Mouse (Mus musculus): ENCODE results near the gene Tpd52l2.

Gene Tpd52l2

DNA sequence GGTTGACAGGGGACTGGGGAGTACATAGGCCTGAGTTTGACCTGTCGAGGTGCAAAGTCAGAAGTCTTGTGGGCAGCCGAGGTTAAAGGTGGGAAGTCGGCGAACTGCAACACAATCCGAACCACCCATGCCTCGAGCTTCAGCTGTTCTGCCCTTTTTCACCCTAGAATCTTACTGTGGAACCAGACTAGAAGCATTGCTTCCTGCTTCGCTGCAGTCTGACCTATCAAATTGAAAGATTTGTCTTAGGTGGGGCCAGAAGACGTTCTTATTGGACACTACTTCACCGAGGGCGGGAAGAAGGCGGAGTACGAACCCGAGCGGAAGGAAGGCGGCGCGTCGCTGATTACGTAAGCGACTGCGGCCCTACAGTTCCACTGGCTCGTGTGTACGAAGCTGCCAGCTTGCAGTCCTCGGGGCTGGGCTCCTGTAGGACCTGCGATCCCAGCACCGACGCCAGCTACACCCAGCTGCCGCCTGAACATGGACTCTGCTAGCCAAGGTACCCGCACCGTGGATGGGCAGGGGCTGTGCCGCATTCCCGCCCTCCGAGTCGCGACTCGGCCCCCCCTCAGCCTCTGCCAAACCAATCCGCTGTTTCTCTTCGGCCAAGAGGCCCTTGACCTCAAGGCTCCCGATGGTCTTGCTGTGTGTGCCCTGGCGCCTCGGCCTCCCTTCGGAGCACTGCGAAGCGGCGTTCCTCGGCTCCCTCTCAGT is at the start of gene Tpd52l2:
Gene Tpd52l2 (plus strand): TSS at position 312 of the 717 bp plus-strand sequence.
- peak; percentile 79 to 85 for DNase-seq (ENCODE audit: low spot score in 2 of 2)

DNA sequence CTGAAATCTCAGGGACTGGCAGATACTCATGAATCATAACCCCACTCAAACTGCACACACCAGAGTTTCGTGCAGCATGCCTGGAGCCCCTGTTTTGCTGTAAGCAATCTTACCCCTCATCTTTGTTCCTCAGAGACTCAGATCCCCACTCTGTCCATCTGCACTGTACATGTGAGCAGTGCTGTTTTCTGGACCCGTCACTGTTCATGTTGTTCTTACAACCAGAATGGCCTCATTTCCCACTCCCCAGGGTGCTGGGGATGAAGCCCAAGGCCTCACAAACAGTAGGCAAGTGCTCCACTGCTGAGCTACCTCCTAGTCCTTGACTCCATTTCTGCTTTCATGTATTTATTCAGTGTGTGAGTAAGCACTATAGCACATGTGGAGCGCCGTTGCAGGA is 44.8 kb upstream of the Tpd52l2 start:
- DNase-seq (ENCODE audit: low spot score in 2 of 2) = no peak

GRCm38 (mm10) chr2:181453274-181453673 is 43.7 kb upstream of the Tpd52l2 start:
- no peak for DNase-seq (ENCODE audit: low spot score in 2 of 2)

DNA sequence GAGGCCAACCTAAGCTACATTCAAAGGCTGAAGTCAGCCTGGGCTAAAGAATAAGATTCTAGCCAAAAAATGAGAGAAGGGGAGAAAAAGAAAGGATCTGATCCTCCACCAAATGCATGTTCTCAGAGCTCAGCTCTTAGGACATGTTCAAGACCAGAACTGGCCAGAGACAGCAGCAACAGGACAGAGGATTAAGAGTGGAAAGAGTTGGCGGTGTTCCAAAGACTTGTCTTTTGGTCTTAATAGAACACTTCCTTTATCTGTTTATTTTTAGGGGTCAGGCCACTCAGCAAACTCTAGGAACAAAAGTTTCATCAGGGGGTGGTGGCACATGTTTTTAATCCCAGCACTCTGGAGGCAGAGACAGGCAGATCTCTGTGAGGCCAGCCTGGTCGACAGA is 41.0 kb upstream of the Tpd52l2 start:
- DNase-seq (ENCODE audit: low spot score in 2 of 2) = no peak

DNA sequence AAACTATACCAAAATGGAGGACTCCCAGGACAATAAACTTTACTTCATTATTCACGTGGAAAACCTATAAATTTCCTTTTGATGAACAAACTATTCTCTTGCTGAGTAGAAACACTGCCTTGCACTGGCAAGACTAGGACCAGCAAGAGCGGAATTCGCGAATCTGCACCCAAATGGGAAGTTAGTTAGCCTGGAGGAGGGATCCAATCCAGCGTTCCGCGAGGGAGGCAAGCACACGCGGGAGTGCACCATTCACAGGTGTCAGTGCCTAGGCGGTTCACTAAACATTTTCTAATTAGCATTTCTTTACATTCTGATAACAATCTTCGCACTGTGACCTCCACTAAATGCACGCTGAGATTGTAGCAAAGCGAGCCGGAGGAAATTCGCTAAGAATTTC is 39.1 kb upstream of the Tpd52l2 start:
- DNase-seq (ENCODE audit: low spot score in 2 of 2) = no peak

GRCm38 (mm10) chr2:181458411-181459152 is 38.4 kb upstream of the Tpd52l2 start:
- DNase-seq (ENCODE audit: low spot score in 2 of 2) = peak in 1 of 2 experiments; percentile 25

GRCm38 (mm10) chr2:181459153-181459672 is 37.7 kb upstream of the Tpd52l2 start, which contains the start of gene Zbtb46:
Gene Zbtb46, minus strand, starts transcription at chr2:181459426.
- DNase-seq (ENCODE audit: low spot score in 2 of 2) = peak; percentile 79 to 83

DNA sequence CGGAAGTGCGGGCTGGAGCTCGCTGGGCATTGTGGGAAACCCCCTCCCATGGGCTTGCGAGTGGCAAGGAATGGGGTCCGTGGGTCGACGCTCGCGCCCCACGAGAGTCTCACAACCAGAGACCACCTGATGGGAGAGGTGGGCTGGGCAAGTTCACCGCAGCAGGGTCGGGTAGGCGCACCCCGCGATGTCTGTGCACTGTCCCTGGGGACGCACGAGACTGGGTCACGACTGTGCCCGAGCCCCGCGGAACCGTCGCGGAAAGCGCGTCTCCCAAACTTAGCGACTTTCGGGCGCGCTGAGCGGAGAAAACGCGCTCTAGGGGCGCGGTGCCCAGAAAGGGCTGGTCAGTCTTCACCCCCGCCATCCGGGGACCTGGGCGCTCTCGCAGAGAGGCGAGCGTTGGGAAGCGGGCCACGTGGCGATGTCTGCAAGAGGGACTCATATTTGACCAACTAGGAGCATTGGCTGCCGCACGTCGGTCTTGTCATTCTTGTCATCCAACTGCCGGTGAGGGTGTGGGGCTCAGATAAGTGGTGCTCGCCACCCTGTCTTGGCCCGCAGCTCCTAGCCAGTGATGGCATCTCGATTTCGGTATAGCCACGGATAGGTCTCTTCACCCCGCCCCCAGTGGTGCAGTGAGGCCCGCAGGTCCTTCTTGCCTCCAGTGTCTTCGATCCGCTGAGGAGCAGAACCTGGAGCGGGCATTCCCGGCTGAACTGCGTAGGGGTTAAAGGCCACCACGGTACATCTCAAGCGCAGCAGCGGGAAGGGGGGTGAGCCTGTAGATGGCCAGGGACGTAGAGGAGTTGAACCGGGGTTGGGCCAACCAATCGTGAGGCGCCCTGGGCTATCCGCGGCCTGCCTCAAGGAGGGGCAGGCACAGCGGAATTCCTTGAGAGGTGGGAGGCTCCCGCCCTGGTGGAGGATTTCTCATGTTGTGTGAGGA is 37.0 kb upstream of the Tpd52l2 start:
- peak; percentile 35 to 37 for DNase-seq (ENCODE audit: low spot score in 2 of 2)

DNA sequence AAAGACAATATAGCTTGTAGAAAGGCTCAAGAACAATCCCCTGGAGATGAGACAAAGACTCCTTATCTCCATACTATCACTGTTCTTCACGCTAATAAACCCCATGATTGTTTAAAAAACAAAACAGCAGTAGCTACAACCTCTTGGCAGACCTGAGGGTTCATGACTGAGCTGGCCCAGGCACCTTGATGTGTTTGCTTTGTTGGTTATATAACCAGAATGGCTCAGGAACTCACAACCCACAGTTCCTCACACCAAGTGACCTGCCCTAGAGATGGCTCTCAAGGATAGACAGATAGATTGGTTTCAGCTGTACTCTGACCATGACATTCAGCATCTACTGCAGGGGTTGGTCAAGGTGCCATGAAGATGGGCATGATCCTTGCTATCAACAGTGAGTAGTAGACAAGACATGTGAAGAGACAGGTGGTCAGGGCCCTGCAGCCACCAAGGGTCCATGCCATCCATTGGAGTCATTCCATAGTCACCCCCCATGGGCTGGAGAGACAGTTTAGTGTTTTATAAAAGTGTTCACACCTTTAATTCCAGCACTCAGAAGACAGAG is 35.3 kb upstream of the Tpd52l2 start:
- DNase-seq (ENCODE audit: low spot score in 2 of 2) = no peak

DNA sequence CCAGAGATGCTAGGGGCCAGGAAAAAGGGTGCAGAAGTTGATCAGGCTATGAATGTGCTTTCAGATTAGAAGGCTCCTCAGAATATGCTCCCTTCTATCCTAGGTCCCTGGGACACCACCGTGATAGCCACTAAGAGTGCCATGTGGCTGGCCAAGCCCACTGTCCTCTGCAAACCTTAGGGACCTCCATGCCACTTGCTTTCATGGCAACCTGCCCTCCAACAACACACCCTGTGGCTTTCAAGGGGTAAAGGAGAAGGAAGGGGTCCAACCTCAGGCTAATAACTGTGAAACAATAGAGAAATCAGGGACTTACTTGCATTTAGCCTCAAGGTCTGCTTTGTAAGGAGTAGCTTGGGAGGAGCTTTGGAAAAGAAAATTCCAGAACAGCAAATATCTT is 34.3 kb upstream of the Tpd52l2 start:
- no peak for DNase-seq (ENCODE audit: low spot score in 2 of 2)

DNA sequence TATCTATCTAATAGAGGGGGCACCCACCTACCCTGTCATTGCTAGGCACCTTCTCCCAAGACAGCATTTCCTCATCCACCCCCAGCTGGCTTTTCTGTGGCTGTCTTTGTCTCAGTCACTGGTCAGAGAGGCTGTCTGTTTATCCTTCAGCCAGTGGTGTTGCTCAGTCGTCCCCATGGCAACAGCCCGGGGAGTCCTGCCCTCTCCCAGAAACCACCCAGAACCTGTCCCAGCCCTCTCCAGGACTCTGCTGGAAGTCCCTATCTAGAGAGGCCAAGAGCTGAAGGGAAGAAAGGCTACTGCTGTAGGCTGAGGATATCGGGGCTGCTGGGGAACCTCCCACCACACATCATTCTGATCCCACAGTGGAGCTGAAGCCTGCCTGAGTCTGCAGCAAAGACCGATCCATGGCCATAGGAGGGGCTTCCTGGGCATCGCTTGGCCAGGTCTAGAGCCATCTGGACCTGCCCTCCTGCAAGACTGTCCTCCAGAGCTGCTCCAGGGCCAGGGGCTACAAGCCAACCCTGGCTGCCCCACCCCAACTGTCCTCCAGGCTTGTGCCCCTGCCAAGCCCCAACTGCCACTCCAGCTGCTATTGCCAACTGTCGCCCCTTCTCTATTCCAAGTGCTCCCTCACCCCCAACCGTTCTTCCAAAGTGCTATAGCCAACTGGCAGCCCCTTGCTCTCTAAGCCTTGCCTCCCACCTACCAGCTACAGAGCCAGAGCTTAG is 33.8 kb upstream of the Tpd52l2 start:
- DNase-seq (ENCODE audit: low spot score in 2 of 2) = no peak

GRCm38 (mm10) chr2:181465423-181465822 is 31.5 kb upstream of the Tpd52l2 start:
- no peak for DNase-seq (ENCODE audit: low spot score in 2 of 2)

DNA sequence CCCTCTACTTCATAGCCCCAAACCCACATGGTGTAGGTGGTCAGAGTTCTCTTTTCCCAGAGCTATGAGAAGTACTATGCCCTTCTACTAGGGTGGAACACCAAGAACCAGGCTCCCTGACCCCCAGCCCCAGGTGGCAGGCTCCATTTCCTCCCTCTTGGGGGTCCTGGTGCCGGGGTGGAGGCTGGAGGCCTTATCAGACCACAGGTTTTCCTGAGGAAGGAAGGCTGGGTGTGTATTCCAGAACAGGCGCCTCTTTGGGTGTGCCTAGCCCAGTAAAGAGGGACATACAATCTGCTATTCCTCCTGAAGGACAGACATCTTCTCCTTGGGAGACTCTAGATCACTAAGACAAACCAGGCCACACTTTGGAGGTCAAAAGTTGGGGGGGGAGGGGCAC is 26.7 kb upstream of the Tpd52l2 start:
- DNase-seq (ENCODE audit: low spot score in 2 of 2) = no peak

- DNase-seq (ENCODE audit: low spot score in 2 of 2) = no peak
Observed at GRCm38 (mm10) chr2:181471246-181471645, 25.7 kb upstream of the Tpd52l2 start.

GRCm38 (mm10) chr2:181472256-181472827 is 24.6 kb upstream of the Tpd52l2 start:
- no peak for DNase-seq (ENCODE audit: low spot score in 2 of 2)

GRCm38 (mm10) chr2:181483120-181483519 is 13.8 kb upstream of the Tpd52l2 start:
- DNase-seq (ENCODE audit: low spot score in 2 of 2) = no peak

DNA sequence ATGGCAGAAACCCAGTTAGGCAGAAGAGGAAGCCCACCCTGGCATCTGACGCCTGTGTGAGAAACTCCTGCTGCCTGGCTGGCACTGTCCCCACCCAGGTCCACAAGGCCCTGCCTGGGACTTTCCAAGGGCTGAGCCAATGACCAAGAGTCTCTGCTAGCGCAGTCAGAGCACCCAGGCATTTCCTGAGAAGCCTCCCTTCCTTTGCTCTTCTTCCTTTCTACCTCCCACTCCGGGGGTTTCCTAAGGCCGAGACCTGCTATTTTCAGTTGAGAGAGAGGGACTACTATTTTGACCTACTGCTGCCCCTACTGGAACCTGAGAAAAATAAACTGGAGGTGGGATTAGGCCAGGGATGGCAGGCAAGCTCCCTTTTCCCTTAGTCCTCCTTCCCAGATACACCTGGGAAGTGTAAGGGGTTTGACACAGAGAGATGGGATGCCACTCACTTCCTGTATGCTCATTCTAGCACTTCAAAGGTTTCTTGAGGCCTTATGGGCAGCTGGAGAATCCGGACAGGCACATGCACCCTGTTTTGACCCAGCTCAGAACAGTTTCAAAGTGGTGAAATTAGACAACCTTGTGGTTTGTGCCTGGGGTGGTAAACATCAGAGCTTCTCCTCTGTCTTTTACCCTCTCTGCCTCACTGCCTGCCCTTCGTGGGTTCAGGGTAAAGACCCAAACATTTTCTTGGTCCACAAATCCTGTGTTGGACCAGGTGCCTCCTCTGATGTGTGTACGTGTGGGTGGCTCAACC is 13.2 kb upstream of the Tpd52l2 start:
- DNase-seq (ENCODE audit: low spot score in 2 of 2) = no peak

GRCm38 (mm10) chr2:181484456-181485233 is 12.3 kb upstream of the Tpd52l2 start:
- DNase-seq (ENCODE audit: low spot score in 2 of 2) = no peak

GRCm38 (mm10) chr2:181485741-181486140 is 11.2 kb upstream of the Tpd52l2 start:
- DNase-seq (ENCODE audit: low spot score in 2 of 2) = no peak

Data from spleen, postnatal 14 days (tissue).